Mouse (Mus musculus): ENCODE measurements around the gene Ugt1a6a.

Gene Ugt1a6a

GRCm38 (mm10) chr1:88249596-88249995, 115.0 kb downstream of the Ugt1a6a start:
- DNase-seq (ENCODE audit: low spot score in 2 of 2) = no peak

- no peak for DNase-seq (ENCODE audit: low spot score in 2 of 2)
Measured at GRCm38 (mm10) chr1:88250023-88250422, 115.4 kb downstream of the Ugt1a6a start.

- no peak for DNase-seq (ENCODE audit: low spot score in 2 of 2)
Measured at GRCm38 (mm10) chr1:88253106-88253505, 118.5 kb downstream of the Ugt1a6a start.

GRCm38 (mm10) chr1:88253540-88253939, 118.9 kb downstream of the Ugt1a6a start:
- no peak for DNase-seq (ENCODE audit: low spot score in 2 of 2)

GRCm38 (mm10) chr1:88254793-88255465, 120.3 kb downstream of the Ugt1a6a start:
- no peak for DNase-seq (ENCODE audit: low spot score in 2 of 2)

- DNase-seq (ENCODE audit: low spot score in 2 of 2) = no peak
Measured at GRCm38 (mm10) chr1:88255466-88255857, 120.9 kb downstream of the Ugt1a6a start.

GRCm38 (mm10) chr1:88255989-88256754, 121.6 kb downstream of the Ugt1a6a start:
- DNase-seq (ENCODE audit: low spot score in 2 of 2) = no peak

- DNase-seq (ENCODE audit: low spot score in 2 of 2) = no peak
Measured at GRCm38 (mm10) chr1:88256886-88257663, 122.5 kb downstream of the Ugt1a6a start.

GRCm38 (mm10) chr1:88257681-88258080, 123.1 kb downstream of the Ugt1a6a start:
- DNase-seq (ENCODE audit: low spot score in 2 of 2) = no peak

GRCm38 (mm10) chr1:88258361-88258760, 123.8 kb downstream of the Ugt1a6a start:
- no peak for DNase-seq (ENCODE audit: low spot score in 2 of 2)

GRCm38 (mm10) chr1:88258881-88259642, 124.5 kb downstream of the Ugt1a6a start:
- no peak for DNase-seq (ENCODE audit: low spot score in 2 of 2)

- no peak for DNase-seq (ENCODE audit: low spot score in 2 of 2)
Measured at GRCm38 (mm10) chr1:88259643-88260024, 125.0 kb downstream of the Ugt1a6a start.

- no peak for DNase-seq (ENCODE audit: low spot score in 2 of 2)
Measured at GRCm38 (mm10) chr1:88260114-88260513, 125.5 kb downstream of the Ugt1a6a start.

- DNase-seq (ENCODE audit: low spot score in 2 of 2) = no peak
Measured at GRCm38 (mm10) chr1:88260604-88261377, 126.2 kb downstream of the Ugt1a6a start.

GRCm38 (mm10) chr1:88261706-88262105, 127.1 kb downstream of the Ugt1a6a start:
- no peak for DNase-seq (ENCODE audit: low spot score in 2 of 2)

GRCm38 (mm10) chr1:88262255-88262654, 127.6 kb downstream of the Ugt1a6a start:
- DNase-seq (ENCODE audit: low spot score in 2 of 2) = no peak

- no peak for DNase-seq (ENCODE audit: low spot score in 2 of 2)
Measured at GRCm38 (mm10) chr1:88262961-88263360, 128.4 kb downstream of the Ugt1a6a start.

- DNase-seq (ENCODE audit: low spot score in 2 of 2) = no peak
Measured at GRCm38 (mm10) chr1:88263778-88264177, 129.2 kb downstream of the Ugt1a6a start.

GRCm38 (mm10) chr1:88264237-88264868, 129.7 kb downstream of the Ugt1a6a start:
- DNase-seq (ENCODE audit: low spot score in 2 of 2) = no peak

GRCm38 (mm10) chr1:88264869-88265240, 130.2 kb downstream of the Ugt1a6a start:
- no peak for DNase-seq (ENCODE audit: low spot score in 2 of 2)

GRCm38 (mm10) chr1:88266123-88266522, 131.5 kb downstream of the Ugt1a6a start:
- no peak for DNase-seq (ENCODE audit: low spot score in 2 of 2)
